Mouse (Mus musculus) megakaryocyte, adult 5-6 weeks (primary cell): Measurements from ENCODE around the gene Scn3a. TPM values are rescaled to one million over a fixed set of nuclear protein-coding genes. Genes with fewer than 3 reads are reported as not detected.
A peak's percentile ranks its signal among the peaks of the same experiment; 100 is the strongest.

Experiments
- ATAC-seq: 2 replicates; pipeline ENCODE4 v1.8.0; 2016; ENCODE audit warnings: mild to moderate bottlenecking, inconsistent platforms; ENCODE audit not compliant: poor library complexity, severe bottlenecking
- total RNA-seq, 2 experiments: library from RNA; stranded (forward) in 1 of 2; stranded (reverse) in 1 of 2; fragments of 153-499, 151-499 nt in 1 of 2; fragments of 221-1000, 200-1000 nt in 1 of 2; gene quantifications; 2 replicates each; pipeline versions ENCODE4 v1.2.3 to v1.2.4; 2015 to 2017

Scn3a gene
- total RNA-seq (2015) (not detected in 2 replicates), total RNA-seq (2017) (not detected in 2 replicates)

DNA sequence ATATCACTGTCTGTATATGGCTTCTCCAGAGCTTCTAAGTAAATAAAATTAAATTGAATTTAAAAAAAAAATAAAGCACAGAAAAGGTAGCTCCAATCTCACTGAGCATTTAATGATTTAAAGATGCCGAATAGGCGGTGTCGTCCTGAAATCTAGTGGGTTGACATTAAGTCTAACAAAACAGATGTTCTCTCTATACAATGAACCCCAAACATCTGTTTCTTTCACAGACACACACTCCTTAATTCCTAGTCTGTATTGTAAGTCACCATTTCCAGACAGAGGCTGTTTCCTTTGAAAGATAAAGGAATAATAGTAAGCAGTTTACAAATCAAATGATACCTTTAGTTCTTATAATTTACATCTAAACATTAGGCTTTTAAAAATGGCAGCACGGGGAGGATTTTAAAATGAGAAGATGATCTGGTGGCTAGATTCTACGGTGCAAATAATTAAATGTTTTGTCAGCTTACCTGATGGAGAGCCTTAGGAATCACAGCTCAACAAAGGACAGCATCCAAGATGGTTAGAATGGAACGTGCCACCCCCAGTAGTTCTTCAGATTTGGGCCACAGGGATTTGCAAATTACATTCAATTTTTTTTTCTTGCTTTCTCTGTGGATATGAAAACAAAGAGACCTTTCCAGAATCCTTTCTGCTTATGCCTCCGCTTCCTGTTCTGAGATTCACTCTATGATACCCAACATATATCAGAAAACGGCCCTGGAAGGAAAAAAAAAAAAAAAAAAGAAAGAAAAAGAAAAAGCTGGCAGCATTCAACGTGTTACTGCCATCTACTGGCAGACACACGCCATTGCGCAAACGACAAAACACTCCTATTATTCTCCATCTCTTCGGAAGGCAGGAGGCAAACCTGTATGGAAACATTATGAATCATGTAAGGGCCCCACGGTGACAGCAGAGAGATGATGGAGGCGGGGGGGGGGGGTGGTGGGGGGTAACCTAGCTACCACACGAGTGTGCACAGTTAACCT lies at the start of gene Scn3a:
Scn3a (minus strand) TSS at position 835 of the 995 bp plus-strand sequence.
- peak; percentile 64 for ATAC-seq

DNA sequence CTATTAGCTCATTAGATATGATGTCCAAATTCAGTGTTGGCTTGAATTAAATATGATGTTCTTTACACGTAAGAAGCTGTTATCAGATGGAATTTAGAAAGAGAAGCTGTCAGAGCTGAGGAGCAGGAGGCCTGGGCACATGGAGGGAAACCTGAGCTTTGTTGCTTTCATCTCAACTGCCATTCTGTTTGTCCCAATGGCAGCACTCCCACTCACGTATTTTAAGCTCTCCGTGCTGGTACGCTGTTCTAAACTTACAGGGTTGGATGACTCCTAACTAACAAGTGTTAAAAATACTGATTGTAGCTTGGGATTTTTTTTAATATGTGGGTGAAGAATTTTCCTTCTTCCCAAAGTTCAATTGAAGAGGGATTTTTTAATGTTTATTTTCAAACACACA lies 44.5 kb upstream of the Scn3a start:
- no peak for ATAC-seq

DNA sequence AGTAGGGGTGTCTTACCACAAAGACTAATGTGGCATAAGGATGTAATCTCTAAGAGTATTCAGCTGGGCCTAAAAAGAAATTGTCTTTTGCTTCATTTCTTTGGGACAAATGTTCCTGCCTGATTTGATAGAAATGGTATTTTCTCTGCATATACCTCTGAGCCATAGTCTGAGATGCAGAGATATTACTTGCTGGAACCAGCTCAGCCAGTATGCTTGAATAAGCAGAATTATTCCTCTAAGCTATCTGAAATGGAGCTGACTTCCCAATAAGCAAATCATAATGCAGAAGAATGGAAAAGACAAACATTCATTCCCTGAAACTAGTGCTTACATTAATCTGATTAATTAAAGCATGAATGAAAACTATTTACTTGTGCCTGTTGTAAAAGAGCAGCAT lies 40.4 kb upstream of the Scn3a start:
- ATAC-seq = no peak

DNA sequence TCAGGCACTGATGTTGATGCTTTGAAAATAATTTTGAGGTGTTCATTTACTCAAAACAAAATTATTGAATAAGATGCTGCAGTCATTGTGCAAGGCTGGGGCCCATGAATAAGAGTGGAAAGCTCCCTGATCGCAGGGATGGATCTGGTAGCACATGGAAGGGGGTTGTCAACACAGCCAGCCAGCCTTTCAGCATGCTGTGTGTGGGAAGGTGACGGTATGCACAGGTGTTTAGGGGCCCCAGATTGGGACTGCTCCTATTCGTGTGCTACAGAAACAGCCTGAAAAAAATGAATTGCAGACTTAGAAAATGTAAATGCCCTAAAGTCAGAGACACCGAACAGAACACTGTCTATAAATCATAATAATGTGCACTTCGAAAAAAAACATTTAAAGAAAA lies 20.3 kb upstream of the Scn3a start:
- no peak for ATAC-seq

DNA sequence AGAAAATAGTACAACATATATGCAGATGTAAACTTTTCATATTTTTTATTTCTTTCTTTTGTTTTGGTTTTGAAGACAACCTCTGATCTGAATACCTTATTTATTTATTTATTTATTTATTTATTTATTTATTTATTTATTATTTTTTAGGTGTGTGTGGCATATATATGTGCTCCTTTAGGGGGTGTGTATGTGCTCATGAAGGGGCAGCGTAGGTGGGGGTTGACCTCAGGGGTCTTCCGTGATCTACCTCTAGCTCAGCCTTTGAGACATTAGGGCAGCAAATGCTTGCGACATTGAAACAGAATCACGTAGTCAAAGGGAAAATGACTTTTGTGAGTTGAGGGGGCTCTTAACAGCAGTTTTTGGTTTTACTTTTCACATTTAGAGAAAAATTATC lies 498 bp upstream of the Scn3a start:
- ATAC-seq = no peak

DNA sequence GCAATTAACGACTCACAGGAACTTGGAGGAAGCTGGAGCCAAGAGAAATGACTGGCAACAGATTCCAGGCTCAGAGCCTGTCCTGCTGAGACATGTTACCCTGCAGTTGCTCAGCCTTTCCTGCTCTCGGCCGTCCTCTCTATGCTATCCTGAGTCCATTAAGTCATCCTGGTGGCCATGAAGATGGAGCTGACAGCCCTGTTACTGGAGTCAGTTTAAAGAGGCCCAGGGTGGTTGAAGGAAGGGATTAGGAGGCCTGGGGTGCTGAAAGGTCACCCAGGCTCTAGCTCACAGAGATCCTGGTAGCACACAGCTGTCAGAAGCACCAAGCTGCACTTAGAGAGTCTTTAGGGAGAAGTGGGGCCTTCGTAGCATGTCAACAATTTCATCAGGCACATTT lies 3.5 kb downstream of the Scn3a start:
- ATAC-seq = no peak

DNA sequence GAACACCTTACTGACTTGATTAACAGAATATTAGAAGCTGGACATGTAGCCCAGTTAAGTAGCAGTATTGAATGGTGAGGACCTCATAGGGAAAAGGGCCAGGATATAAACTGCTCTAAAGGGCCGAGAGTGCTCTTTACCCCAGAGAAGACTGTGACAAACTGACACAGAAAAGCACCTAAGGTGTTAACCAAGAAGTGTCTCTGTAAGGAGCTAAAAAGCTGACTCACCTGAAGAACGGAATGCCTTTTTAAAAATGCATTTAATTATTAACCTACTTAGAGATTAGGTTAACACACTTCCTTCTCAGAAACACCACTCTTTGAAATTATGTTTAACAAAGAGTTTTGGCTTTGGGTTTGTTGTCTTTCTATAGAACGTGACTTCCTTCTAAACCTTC lies 9.7 kb downstream of the Scn3a start:
- ATAC-seq = no peak

DNA sequence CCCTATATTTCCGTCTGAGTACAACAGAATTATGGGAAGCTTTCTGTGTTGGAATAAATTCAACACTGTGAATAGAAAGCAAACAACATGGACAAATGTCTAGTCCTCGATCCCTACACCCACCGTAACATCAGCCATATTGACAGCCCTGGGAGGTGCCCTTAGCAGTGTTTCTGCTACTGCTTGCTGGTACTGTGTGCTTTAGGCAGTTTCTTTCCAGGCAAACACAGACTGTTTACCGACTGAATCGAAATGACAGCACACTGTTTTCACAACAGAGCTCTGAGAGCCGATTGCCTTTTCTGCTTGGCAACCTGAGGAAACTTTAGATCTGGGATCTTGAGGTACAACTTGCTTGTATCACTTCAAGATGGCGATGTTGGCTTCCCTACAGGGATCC lies 12.8 kb downstream of the Scn3a start:
- no peak for ATAC-seq

DNA sequence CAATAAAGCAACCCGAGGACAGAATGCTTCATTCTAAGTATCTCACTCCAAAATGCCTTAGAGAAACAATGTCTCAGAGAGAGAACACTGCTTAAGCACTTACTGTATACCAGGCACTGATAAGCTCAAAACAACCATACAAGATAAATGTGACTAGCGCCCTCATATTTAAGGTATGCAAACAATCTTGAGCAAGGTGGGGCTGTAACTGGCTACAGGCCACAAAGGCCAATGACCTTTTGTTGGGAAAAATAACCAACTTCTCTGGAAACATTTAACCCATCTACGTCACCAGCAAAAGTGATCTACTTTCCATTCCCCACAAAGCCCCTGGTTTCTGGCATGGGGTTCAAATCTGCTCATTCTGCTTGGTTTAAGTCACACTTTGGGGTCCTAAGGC lies 14.0 kb downstream of the Scn3a start:
- no peak for ATAC-seq

DNA sequence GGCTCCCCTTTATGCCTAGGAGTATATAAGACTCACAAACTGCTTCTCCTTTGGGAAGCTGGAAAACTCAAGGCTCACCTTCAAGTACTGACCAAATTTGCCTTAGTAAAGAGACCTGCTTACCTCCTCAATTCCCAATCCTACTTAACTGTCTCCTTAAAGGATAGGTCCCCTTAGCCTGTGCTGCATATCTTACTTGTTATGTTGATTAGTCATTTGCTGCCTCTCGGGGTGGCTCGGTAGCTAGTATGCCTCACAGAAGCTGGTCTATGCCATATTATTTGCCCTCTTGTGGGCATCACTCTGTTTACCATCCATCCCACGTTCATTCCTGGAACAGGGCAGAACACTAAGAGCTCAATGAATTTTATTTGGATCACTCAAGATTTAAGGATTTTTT lies 14.7 kb downstream of the Scn3a start:
- ATAC-seq = no peak

DNA sequence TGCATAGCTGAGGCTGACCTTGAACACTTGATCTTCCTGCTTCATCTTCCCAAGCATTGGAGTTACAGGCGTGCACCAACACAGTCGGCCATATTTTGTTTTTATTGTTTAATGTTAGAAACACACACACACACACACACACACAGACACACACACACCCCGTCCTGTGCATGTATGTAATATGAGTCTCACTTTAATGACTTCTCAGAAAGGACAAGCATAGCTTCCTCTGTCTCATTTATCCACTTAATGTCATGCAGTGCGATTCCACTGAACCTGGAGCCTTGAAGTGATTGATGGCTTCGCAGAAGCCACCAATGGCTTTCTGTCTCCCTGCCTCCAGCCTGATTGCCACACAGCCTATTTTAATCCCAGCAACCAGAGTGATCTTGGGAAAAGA lies 15.2 kb downstream of the Scn3a start:
- ATAC-seq = 0 out of 2 replicates have a peak, but pooled peaks have one; percentile 5

DNA sequence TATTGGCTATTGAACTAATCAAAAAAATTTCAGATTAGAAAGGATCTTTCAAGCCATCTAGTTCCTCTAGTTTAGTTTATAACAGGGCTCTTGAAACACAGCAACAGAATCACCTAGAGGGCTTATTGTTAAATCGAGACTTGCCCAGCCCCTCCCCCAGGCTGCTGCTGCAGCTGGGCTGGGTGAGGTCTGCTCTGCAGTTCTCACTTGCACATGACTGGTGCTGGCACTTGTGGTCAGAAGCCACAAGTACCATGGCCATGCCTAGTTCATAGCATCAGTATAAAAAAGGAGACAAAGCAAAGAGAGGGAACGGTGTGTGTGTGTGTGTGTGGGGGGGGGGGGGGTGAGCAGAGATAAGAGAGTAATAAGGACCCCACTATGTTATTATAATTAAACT lies 15.7 kb downstream of the Scn3a start:
- ATAC-seq = peak; percentile 85

DNA sequence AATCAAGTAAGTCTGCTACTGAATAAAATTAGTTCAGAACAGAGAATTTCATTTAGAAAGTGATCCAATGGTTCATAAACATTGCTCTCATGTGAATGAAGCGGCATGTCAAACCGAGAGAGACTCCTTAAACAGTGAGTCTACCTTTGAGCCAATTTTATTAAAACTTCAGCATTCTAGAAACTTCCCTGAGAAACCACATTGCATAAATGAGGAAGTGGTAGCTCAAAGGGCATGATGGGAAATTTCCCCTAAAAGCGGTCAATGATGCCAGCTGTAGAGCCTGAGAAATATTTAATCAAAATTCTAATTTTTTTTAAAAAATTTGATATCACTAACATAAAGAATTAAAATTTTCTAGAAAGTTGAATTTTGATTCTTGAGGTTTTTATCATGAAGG lies 16.9 kb downstream of the Scn3a start:
- 0 out of 2 replicates have a peak, but pooled peaks have one; percentile 20 for ATAC-seq

DNA sequence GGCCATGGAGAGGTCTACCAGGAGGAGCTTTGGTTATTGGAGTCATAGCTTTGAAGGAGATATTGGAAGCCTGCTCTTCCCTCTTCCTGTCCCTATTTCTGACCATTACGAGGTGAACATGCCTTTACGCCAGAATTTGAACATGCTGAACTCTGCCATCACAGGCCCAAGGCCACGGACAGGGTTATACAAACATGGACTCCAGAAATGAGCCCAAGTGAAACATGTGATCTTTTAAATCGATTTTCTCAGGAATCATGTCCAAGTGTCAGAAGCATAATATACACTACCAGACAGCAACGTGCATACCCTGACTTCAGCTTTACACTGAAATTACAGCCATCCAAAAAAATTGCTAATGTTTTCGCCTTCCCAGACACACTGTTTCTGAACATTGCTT lies 18.8 kb downstream of the Scn3a start:
- no peak for ATAC-seq

DNA sequence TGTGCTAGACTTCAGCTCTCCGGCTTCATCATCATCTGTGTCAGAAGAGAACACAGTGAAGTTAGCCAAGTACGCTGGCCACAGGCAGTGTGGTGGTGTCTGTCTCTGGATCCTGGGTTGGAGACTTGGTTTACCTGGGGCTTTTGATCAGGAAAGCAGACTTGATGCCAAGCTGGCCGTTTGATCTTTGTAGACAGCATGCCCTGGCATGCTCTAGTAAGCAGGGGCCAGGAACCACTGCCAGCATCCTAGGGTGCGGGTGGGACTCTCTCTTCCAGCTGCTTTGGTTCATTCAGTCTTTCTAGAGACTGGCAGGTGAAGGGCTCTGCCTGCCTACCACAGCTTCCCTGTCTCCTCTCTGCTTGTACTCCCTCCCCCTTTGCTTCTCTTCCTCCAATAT lies 20.1 kb downstream of the Scn3a start:
- no peak for ATAC-seq

DNA sequence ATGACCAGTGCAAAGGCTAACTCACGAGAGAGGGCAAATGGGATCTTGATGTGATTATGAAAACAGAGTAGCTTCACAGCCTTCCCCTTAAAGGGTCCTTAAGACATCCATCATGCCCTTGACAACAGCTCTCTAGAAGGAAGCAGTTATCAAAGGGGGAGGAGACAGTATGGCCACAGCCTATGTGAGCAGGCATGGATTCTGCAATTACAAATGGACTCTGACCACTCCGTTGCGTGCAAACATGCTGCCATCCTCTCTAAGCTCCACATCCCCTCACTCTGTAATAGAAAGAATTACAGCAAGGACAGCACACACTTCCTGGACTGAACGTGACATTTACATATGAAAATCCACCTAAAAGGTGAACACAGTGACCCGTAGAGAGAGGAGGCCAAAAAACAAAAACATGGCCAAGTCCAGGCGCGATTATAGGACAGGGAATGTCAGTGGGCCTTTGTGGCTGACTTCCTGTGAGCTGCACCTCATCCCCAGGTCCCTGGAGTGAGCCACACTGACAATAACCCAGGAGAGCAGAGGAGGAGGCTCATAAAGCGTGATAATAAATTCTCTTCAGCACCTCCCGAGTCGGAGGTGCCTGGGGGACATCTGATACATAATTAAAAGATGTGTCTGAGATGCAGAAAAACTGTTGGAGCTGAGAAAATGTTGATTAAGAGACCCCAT lies 24.4 kb downstream of the Scn3a start:
- no peak for ATAC-seq

DNA sequence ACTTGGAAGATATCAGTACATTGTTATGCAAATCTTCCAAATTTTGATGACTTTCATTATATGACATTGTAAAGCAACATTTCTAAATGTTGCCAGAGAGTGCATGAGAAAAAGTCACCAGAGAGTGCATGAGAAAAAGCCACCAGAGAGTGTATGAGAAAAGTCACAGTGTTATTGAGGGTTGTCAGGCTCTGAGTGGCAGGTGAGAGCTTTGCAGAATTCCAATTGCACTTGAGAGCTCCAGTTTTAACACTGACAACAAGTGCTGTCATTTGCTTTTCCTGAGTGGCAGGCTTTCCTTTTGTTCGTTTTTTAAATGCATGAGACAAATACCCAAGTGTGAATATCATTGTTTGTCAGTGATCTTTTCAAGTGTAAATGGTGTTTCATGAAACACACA lies 25.6 kb downstream of the Scn3a start:
- ATAC-seq = no peak

DNA sequence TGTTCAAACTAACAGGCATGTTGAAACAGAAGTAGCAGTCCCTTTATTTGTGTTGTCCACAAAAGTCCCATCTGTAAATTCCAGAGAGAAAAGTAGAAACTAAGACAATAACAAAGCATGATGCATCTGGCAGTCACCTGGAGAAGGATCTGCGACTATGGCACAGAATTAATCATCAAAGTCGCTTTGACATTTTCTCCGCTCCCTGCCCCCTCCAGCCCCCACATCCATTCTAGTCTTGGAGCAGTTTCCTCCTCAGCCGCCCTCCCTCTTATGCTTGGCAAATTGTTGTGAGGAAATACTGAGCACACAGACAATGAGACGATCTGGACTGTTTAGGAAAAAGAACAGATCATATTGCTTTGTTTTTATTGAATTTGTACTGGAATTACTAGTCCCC lies 29.0 kb downstream of the Scn3a start:
- no peak for ATAC-seq

DNA sequence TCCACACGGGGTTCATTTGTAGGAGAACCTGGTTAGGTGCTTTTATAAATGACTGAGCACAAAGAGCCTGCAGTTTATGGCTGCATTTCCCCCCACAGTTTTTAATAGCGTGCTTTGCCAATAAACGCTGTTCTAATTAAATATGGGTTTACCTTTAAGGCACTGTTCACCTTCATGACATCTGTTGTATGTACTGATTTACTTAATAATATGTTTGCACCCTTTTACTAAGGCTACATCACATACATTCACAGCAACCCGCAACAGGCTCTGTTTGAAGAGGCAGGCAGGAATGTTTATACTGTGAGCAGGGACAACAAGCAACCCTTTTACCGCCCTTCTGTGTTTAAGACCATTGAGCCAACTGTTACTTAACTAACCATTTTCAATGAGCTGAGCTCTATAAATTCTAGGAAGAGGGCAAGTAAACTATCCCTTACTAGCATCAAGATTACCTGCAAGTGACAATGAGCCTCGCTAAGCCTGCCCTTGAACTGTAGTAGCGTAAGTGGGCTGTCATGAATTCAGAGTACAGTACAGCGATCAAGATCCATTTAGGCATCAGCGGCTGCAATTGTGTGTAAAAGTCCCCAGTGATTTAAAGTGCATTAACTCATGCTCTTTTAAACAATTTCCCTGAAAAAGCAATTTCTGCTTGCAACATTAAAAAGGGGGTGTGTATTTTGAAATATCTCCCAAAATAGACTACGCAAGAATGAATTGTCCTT lies 35.1 kb downstream of the Scn3a start:
- ATAC-seq = no peak

DNA sequence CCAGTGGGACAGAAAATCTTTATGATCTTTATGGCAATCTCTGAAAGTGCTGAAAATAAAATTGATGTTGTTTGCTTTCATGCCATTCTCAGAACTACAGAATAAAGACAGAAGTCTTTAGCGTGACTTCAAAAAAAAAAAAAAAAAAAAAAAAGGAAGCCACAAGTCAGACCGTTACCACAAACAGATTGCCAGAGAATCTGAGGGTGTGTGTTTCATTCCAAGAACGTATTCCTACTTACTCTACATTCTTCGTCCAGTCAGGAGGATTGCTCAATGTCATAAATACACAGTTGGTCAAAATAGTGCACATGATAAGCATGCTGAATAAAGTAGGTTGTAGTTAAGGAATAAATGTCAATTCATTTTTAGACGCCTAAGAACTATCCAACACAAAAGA lies 38.3 kb downstream of the Scn3a start:
- ATAC-seq = peak; percentile 30; the same call in 1 of the 2 replicates

DNA sequence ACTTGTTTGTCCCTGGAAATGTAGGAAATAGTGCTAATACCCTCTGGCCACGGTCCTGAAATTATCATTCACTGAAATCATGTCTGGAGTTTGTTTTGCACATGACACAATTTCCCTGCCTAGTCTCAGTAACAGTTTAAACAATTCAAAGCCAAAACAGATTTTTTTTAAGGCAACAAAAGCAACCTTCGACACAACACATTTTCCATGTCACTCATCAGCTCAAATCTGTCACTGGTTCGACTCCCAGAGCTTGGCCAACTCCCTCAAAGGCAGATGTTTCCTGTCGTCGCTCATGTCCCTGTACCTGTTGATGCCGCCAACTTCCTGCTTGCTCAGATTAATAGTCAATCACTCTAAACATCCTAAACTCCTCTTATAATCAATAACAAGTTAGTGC lies 50.7 kb downstream of the Scn3a start:
- ATAC-seq = no peak
